Mouse (Mus musculus): ENCODE data around the gene Ndufs5. TPM values are rescaled to one million over a fixed set of nuclear protein-coding genes. Genes with fewer than 3 reads are reported as not detected.

Ndufs5 gene
- total RNA-seq (2023) = 10 to 100 TPM; 32.4 to 38.9 TPM

DNA sequence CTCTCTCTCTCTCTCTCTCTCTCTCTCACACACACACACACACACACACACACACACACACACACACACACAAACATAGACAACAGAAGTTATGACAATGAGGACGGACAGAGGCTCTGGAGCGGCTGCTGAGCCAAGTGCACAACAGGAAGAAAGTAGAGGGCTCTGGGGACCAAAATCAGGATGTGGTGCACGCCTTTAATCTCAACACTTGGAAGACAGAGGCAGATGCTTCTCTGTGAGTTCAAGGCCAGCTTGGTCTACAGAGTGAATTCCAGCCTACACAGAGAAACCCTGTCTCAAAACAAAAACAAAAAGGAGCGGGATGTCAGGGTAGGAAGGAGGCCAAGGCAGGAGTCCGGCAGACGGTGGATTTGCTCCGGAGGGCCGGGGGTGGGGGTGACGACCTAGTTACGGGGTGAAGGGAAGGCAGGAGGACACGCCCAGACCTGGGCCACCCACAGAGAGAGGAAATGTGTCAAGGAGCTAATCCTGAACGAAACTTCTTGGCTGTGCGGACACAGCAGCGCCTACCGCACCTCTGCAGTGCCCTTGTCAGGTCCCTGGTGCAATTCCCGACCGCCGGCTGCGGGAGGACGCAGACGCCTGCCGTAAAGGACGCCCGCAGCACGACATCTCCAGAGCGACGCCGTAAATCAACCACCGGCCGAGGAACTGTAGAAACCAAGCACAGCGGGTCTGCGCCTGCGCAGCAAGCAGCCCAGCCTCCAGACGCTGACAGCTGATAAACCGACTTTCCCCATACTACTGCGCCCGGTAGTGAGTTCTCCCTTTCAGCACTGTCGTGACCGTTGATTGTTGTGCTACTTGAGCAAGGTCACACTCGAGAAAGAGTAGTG, at the start of gene Ndufs5:
Gene Ndufs5 (minus strand): TSS at position 629 of the 860 bp plus-strand sequence.

DNA sequence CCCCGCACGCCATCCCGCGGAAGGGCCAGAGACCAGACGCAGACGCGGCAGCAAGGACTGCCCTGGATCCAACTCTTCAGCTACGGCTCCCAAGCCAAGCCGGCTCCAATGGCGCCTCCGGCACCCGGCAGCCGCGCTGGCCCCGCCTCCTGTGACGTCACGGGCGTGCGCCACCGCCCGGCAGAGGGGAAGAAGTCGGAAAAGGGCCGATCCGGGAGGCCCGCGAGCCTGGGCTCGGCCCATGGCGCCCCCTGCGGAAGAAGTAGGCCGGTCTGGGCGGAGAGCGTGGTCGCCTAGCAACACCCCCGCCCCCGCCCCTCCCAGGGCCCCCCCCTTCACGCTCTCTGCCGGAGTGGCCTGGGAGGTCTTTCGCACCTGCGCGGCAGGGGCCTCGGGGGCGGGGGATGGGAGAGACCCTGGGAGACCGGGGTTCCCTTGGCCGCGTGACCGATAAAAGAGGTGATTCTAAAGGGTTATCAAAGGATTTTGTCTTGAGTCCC, 32.2 kb upstream of the Ndufs5 start, which contains the start of gene Akirin1:
Gene Akirin1 (minus strand): TSS at position 194 of the 500 bp plus-strand sequence.

DNA sequence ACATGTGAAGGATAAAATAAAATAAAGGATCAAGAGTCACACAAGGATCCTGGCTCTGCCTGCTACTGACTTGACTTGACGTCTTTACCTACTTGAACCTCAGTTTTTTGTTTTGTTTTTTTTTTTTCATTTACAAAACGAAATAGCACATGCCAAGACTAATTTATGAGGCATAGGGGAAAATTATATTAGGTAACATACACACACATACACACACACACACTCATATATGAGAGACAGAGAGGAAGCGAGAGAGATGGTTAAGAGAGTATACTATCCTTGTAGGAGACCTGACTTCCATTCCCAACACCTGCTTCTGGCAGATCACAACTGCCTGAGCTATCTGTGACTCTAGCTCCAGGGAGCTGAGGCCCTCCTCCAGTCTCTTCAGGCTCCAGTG, 33.7 kb downstream of the Ndufs5 start, which contains the start of gene Macf1:
Gene Macf1 (minus strand): TSS at position 101 of the 400 bp plus-strand sequence.

Other genes starting within 250 kb of the Ndufs5 start
- gene Macf1, start 33.8 kb downstream of the Ndufs5 start, total RNA-seq (2023) = 100 to 1,000 TPM; 743 to 746 TPM
- gene Akirin1, start 32.1 kb upstream of the Ndufs5 start, total RNA-seq (2023) = 10 to 100 TPM; 61.1 to 67.0 TPM
- gene Rhbdl2, start 69.7 kb upstream of the Ndufs5 start, total RNA-seq (2023) = not detected
- gene 4933427I04Rik, start 141.5 kb upstream of the Ndufs5 start, total RNA-seq (2023) = under 1 TPM in 1 of 2 experiments, not detected in 1; 0.24 TPM
- gene Mycbp, start 186.6 kb upstream of the Ndufs5 start, total RNA-seq (2023) = 10 to 100 TPM; 18.4 to 23.4 TPM
- gene Rragc, start 199.2 kb upstream of the Ndufs5 start, total RNA-seq (2023) = 100 to 1,000 TPM in 1 of 2 experiments, 10 to 100 TPM in 1; 89.3 to 101 TPM
- gene 4930535I16Rik, start 199.8 kb upstream of the Ndufs5 start, total RNA-seq (2023) = 1 to 10 TPM in 1 of 2 experiments, not detected in 1; 2.5 TPM